In genomic region chr7:76524291-76524690, GRCm38 (mm10) we compare ENCODE assay signal across 13 mouse cellular contexts.
A peak's percentile ranks its signal among the peaks of the same experiment; 100 is the strongest.
DNase-seq lines count a peak whose midpoint lies in the region; ATAC-seq lines count a peak whose summit lies in the region.
"Had no signal": no experiment of that assay in that cellular context is flagged by ENCODE, and none has a peak within 500 bp of the region (broad histone marks: within the 10 kb centered on the region; RNA-seq: fewer than 3 reads in every experiment).

No protein-coding gene starts in this region.

- intact Hi-C loops in left cerebral cortex, postnatal 4 days (cut with DNase I), result no loop called here

- no peaks in the 10 kb centered on the region for H3K9me3 ChIP-seq in kidney, embryonic 16.5 days (ENCODE audit: low read length)
- H3K9me3 ChIP-seq in liver, embryonic 12.5 days (replicated peaks), result no peaks in the 10 kb centered on the region
- H3K9me3 ChIP-seq: liver, embryonic 15.5 days; megakaryocyte, embryonic 14.5 days had no signal

- no peaks in the 10 kb centered on the region for H3K4me1 ChIP-seq in kidney, embryonic 16.5 days (ENCODE audit: insufficient read depth, low read length)
- no peaks in the 10 kb centered on the region for H3K4me1 ChIP-seq in liver, embryonic 12.5 days
- H3K4me1 ChIP-seq: liver, embryonic 15.5 days; megakaryocyte, embryonic 14.5 days had no signal

- H3K9ac ChIP-seq in kidney, embryonic 16.5 days (replicated peaks; ENCODE audit: low read length), result no peak overlapping the region
- no peak overlapping the region for H3K9ac ChIP-seq in liver, embryonic 12.5 days
- H3K9ac ChIP-seq: liver, embryonic 15.5 days had no signal

- no peaks in the 10 kb centered on the region for H3K36me3 ChIP-seq in kidney, embryonic 16.5 days (ENCODE audit: insufficient read depth, low read length)
- no peaks in the 10 kb centered on the region for H3K36me3 ChIP-seq in splenic B cell, adult 2 months (ENCODE audit: control insufficient read depth, insufficient read depth, low read length, poor library complexity, severe bottlenecking)
- no peaks in the 10 kb centered on the region for H3K36me3 ChIP-seq in liver, embryonic 12.5 days
- H3K36me3 ChIP-seq: liver, embryonic 15.5 days had no signal

- no peak for ATAC-seq in kidney, embryonic 16.5 days (ENCODE audit: low FRiP score, low TSS enrichment)
- no peak for ATAC-seq in liver, embryonic 12.5 days

- H3K4me3 ChIP-seq in kidney, embryonic 16.5 days (ENCODE audit: low read length), result no peak overlapping the region
- no peak overlapping the region for H3K4me3 ChIP-seq in liver, embryonic 12.5 days
- H3K4me3 ChIP-seq: heart, adult 2 months; liver, embryonic 15.5 days; megakaryocyte, embryonic 14.5 days had no signal

- no peak overlapping the region for H3K27ac ChIP-seq in kidney, embryonic 16.5 days (ENCODE audit: low read length)
- H3K27ac ChIP-seq in liver, embryonic 12.5 days, result no peak overlapping the region
- H3K27ac ChIP-seq: heart, adult 2 months; liver, embryonic 15.5 days had no signal

- WGBS in kidney, embryonic 16.5 days, result 34% methylated on average over 3 of the region's 3 CpGs
- 38% methylated on average over 3 of the region's 3 CpGs for WGBS in liver, embryonic 12.5 days (ENCODE audit: insufficient replicate concordance)

- H3K27me3 ChIP-seq in kidney, embryonic 16.5 days (ENCODE audit: insufficient read depth, low read length), result no peaks in the 10 kb centered on the region
- H3K27me3 ChIP-seq in splenic B cell, adult 2 months (ENCODE audit: control insufficient read depth, insufficient read depth, low read length, poor library complexity, severe bottlenecking), result no peaks in the 10 kb centered on the region
- no peaks in the 10 kb centered on the region for H3K27me3 ChIP-seq in liver, embryonic 12.5 days (replicated peaks)
- H3K27me3 ChIP-seq: liver, embryonic 15.5 days; megakaryocyte, embryonic 14.5 days had no signal

- no peak overlapping the region for H3K4me2 ChIP-seq in kidney, embryonic 16.5 days (replicated peaks; ENCODE audit: low read depth, low read length)
- H3K4me2 ChIP-seq in liver, embryonic 12.5 days, result no peak overlapping the region
- H3K4me2 ChIP-seq: liver, embryonic 15.5 days had no signal

- DNase-seq in kidney, postnatal 10 days, result peak; percentile 19
- peak; percentile 2 for DNase-seq in right cerebral cortex, postnatal 4 days
- DNase-seq in right cerebral cortex, adult 2 months (ENCODE audit: low spot score in 2 of 2), result no peak
- DNase-seq in embryo, embryonic 11 days, result peak; percentile 58
- peak; percentile 18 for DNase-seq in splenic B cell, adult 2 months (ENCODE audit: low read depth, low spot score)
- DNase-seq in left cerebral cortex, postnatal 4 days, result no peak
- DNase-seq: cerebellum, adult 9-11 months; heart, adult 2 months; thymus, adult 2 months had no signal

Comparison
In these comparisons a context has a peak if more than half of its experiments do, and no peak if none do; other contexts are left out.
1. DNase-seq: peak in kidney, postnatal 10 days (single experiment), right cerebral cortex, postnatal 4 days (single experiment), embryo, embryonic 11 days (single experiment) and splenic B cell, adult 2 months (single experiment); none in right cerebral cortex, adult 2 months (0 of 2) and left cerebral cortex, postnatal 4 days (single experiment).